Mouse (Mus musculus): ENCODE results near the gene Tmeff1. TPM values are rescaled to one million over a fixed set of nuclear protein-coding genes. Genes with fewer than 3 reads are reported as not detected.
A peak's percentile ranks its signal among the peaks of the same experiment; 100 is the strongest.

Gene Tmeff1
- total and polyA plus RNA-seq, 2 experiments from 2014 or later, result 14.7 to 17.7 TPM

DNA sequence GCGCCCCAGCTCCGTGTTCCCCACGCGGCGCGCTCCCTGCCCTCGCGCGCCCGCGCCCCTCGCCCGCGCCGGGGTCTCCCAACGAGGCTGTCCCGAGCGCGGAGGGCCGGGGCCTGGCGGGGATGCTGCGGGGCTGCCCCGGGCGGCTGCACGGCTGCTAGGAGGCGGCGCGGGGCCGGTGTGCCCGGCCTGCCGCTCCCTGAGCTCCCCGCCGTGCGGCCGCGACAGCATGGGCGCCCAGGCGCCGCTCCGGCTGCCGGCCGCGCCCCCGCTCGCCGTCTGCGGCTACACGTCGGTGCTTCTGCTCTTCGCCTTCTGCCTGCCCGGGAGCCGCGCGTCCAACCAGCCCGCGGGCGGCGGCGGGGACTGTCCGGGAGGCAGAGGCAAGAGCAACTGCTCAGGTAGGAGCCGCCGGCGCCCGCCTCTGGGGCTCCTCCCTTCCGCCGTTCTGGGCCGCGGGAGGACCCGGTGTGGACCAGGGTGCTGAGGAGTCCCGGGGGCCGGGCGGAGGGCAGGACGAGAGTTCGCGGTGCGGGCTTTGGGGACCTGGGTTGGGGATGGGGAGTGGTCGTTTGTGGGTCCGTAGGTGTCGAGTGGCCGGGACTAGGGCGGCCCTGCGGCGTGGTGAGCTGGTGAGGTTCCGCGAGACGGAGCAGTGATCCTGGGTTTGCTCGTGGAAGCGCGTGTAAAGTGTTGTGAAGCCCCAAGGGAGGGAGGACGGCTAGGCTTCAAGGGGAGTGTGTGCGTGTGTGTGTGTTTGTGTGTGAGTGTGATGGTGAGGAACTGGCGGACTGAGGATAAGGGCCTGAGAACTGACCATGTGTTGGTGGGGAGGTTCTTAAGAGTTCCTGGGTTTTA is 496 bp downstream of the Tmeff1 start:
- H3K4me3 ChIP-seq (ENCODE audit: low read depth, low read length), result peak overlapping the region; percentile 94
- TF ChIP-seq EP300 (IDR thresholded peaks at IDR 0.05; ENCODE audit: low read depth) (no peak), CTCF (IDR thresholded peaks at IDR 0.05; ENCODE audit: low read depth) (no peak)
- ATAC-seq (ENCODE audit: insufficient read depth, low read depth) (peak; percentile 69), DNase-seq (ENCODE audit: low spot score) (peak; percentile 23)
- no peaks in the 10 kb centered on the region for H3K36me3 ChIP-seq (replicated peaks; ENCODE audit: control insufficient read depth, insufficient read depth, low read length)
- H3K27ac ChIP-seq (ENCODE audit: low read depth), result peak overlapping the region; percentile 85
- H3K4me1 ChIP-seq (ENCODE audit: control insufficient read depth, insufficient read depth), result 0 out of 2 replicates have a peak, but pooled peaks cover 6% of the 10 kb centered on the region
- peaks cover 4% of the 10 kb centered on the region; the same call in 1 of the 2 replicates for H3K9me3 ChIP-seq (replicated peaks; ENCODE audit: control insufficient read depth, low read length)
- WGBS, result under 1% methylated on average over 45 of the region's 92 CpGs
- peak overlapping the region; percentile 87 for H3K4me2 ChIP-seq (ENCODE audit: low read depth, low read length)
- peak overlapping the region; percentile 92 for H3K9ac ChIP-seq (replicated peaks; ENCODE audit: low read depth, low read length)
- H3K27me3 ChIP-seq (ENCODE audit: control insufficient read depth, insufficient read depth, low read length), result no peaks in the 10 kb centered on the region

DNA sequence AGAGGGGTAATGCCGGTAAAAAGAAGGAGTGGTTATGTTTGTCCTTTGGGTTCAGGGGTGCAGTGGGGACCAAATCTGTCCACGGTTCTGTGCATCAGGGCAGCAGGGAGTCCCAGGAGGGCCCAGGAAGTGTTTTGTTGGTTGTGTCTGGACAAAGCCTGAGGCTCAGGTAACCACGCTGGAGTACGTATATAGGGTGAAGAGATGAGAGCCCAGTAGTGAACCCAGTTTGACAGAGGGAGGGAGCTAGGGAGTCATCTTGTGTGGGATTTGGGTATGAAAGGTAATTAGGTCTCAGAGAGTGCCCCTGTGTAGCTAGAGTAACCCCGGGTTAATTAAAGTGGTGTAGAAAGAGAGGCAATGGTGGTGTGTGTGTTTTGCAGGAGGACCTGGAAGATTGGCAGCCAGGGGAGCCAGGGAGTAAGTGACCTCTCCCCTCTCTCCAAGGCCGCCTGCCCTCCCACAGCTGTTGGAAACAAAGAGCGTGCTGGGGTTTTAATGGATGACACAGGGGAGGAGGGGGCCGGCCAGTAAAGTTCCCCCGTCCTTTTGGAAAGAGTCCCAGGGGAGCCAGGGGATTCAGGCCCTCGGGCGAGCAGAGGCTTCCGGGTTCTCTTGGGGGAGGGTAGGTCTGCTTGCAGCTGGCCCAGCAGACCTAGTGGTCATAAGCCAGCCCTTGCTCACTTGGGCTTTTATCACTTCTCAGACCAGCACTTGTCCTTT is 1.3 kb downstream of the Tmeff1 start:
- no peaks in the 10 kb centered on the region for H3K27me3 ChIP-seq (ENCODE audit: control insufficient read depth, insufficient read depth, low read length)
- no peak for TF ChIP-seq CTCF (IDR thresholded peaks at IDR 0.05; ENCODE audit: low read depth)
- TF ChIP-seq EP300 (IDR thresholded peaks at IDR 0.05; ENCODE audit: low read depth), result no peak
- H3K9ac ChIP-seq (replicated peaks; ENCODE audit: low read depth, low read length), result peak overlapping the region; percentile 92
- H3K27ac ChIP-seq (ENCODE audit: low read depth), result peak overlapping the region; percentile 85
- peaks cover 11% of the 10 kb centered on the region; the same call in 1 of the 2 replicates for H3K4me1 ChIP-seq (ENCODE audit: control insufficient read depth, insufficient read depth)
- peak overlapping the region; percentile 87 for H3K4me2 ChIP-seq (ENCODE audit: low read depth, low read length)
- ATAC-seq (ENCODE audit: insufficient read depth, low read depth) (peak; percentile 46), DNase-seq (ENCODE audit: low spot score) (peak; percentile 49)
- WGBS, result 5% methylated on average over 12 of the region's 12 CpGs
- H3K4me3 ChIP-seq (ENCODE audit: low read depth, low read length), result peak overlapping the region; percentile 94
- peaks cover 4% of the 10 kb centered on the region; the same call in 1 of the 2 replicates for H3K9me3 ChIP-seq (replicated peaks; ENCODE audit: control insufficient read depth, low read length)
- no peaks in the 10 kb centered on the region for H3K36me3 ChIP-seq (replicated peaks; ENCODE audit: control insufficient read depth, insufficient read depth, low read length)

DNA sequence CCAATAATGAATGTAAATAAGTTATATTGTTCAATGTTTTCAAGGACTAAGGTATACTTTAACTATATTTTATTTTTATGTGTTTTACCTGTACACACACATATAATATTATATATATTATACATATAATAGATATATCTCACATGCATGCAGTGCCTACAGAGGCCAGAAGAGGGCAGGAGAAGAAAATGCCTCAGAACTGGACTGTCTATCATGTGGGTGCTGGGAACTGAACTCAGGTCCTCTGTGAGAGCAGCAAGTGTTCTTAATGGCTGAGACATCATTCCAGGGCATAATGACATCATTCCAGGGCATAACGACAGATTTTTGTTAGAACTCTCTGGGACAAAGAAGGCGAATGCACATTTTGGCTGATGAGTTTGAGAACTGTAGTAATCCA is 2.6 kb downstream of the Tmeff1 start:
- no peak for TF ChIP-seq EP300 (IDR thresholded peaks at IDR 0.05; ENCODE audit: low read depth)
- peaks cover 14% of the 10 kb centered on the region; the same call in 1 of the 2 replicates for H3K4me1 ChIP-seq (ENCODE audit: control insufficient read depth, insufficient read depth)
- H3K4me2 ChIP-seq (ENCODE audit: low read depth, low read length), result no peak overlapping the region
- H3K9ac ChIP-seq (replicated peaks; ENCODE audit: low read depth, low read length), result no peak overlapping the region
- 98% methylated on average over 2 of the region's 2 CpGs for WGBS
- no peak for ATAC-seq (ENCODE audit: insufficient read depth, low read depth)
- no peak overlapping the region for H3K27ac ChIP-seq (ENCODE audit: low read depth)
- no peak overlapping the region for H3K4me3 ChIP-seq (ENCODE audit: low read depth, low read length)
- peaks cover 4% of the 10 kb centered on the region; the same call in 1 of the 2 replicates for H3K9me3 ChIP-seq (replicated peaks; ENCODE audit: control insufficient read depth, low read length)
- no peaks in the 10 kb centered on the region for H3K27me3 ChIP-seq (ENCODE audit: control insufficient read depth, insufficient read depth, low read length)
- no peak for DNase-seq (ENCODE audit: low spot score)
- H3K36me3 ChIP-seq (replicated peaks; ENCODE audit: control insufficient read depth, insufficient read depth, low read length), result no peaks in the 10 kb centered on the region

DNA sequence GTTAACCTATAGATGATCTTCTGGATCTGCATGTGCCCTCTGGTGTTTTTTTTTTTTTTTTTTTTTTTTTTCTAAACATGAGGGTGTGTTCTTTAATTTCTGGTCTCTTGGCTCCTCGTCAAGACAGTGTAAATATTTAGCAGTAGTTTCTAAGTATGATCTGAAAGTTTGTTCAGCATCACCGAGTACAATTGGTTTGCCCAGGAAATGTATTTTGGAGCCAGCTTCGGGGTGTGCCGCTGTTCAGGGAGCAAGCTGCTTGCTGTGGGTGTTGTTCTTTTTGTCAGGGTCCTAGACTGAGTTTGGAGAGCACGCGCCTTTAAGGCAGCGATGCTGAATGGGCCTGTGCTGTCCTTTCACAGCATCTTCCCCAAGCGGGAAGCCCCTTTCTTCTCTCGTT is 3.6 kb downstream of the Tmeff1 start:
- Histone ChIP-seq H3K4me3 (ENCODE audit: low read depth, low read length) (no peak overlapping the region), H3K36me3 (replicated peaks; ENCODE audit: control insufficient read depth, insufficient read depth, low read length) (no peaks in the 10 kb centered on the region), H3K27me3 (ENCODE audit: control insufficient read depth, insufficient read depth, low read length) (no peaks in the 10 kb centered on the region), H3K9ac (replicated peaks; ENCODE audit: low read depth, low read length) (no peak overlapping the region), H3K4me1 (ENCODE audit: control insufficient read depth, insufficient read depth) (peaks cover 14% of the 10 kb centered on the region; the same call in 1 of the 2 replicates), H3K27ac (ENCODE audit: low read depth) (no peak overlapping the region), H3K9me3 (replicated peaks; ENCODE audit: control insufficient read depth, low read length) (peaks cover 4% of the 10 kb centered on the region; the same call in 1 of the 2 replicates), H3K4me2 (ENCODE audit: low read depth, low read length) (no peak overlapping the region)
- 81% methylated on average over 9 of the region's 9 CpGs for WGBS
- ATAC-seq (ENCODE audit: insufficient read depth, low read depth) (no peak), DNase-seq (ENCODE audit: low spot score) (no peak)
- TF ChIP-seq CTCF (IDR thresholded peaks at IDR 0.05; ENCODE audit: low read depth) (no peak), EP300 (IDR thresholded peaks at IDR 0.05; ENCODE audit: low read depth) (no peak)

DNA sequence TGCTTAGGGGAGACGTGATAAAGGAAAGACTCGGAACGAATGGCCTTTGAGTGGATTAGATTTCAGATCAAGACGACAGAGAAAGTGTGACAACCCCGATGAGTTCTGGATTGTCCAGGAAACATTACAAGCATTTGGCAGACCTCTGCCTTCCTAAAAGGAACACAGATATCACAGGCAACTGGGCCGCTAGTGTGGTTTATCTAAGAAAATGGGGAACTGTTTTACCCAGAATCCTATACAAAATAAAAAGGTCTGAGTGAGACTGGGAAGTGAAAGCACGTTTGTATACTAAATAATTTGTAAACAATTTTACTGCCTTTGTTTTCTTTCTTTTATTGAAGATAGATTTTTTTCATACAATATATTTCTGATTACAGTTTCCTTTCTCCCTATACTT is 5.9 kb downstream of the Tmeff1 start:
- DNase-seq (ENCODE audit: low spot score) (no peak), ATAC-seq (ENCODE audit: insufficient read depth, low read depth) (no peak)
- H3K4me1 ChIP-seq (ENCODE audit: control insufficient read depth, insufficient read depth), result peaks cover 14% of the 10 kb centered on the region; the same call in 1 of the 2 replicates
- no peaks in the 10 kb centered on the region for H3K36me3 ChIP-seq (replicated peaks; ENCODE audit: control insufficient read depth, insufficient read depth, low read length)
- H3K4me3 ChIP-seq (ENCODE audit: low read depth, low read length), result no peak overlapping the region
- no peaks in the 10 kb centered on the region for H3K27me3 ChIP-seq (ENCODE audit: control insufficient read depth, insufficient read depth, low read length)
- H3K9me3 ChIP-seq (replicated peaks; ENCODE audit: control insufficient read depth, low read length), result peaks cover 4% of the 10 kb centered on the region; the same call in 1 of the 2 replicates
- H3K9ac ChIP-seq (replicated peaks; ENCODE audit: low read depth, low read length), result no peak overlapping the region
- H3K4me2 ChIP-seq (ENCODE audit: low read depth, low read length), result no peak overlapping the region
- TF ChIP-seq CTCF (IDR thresholded peaks at IDR 0.05; ENCODE audit: low read depth) (no peak), EP300 (IDR thresholded peaks at IDR 0.05; ENCODE audit: low read depth) (no peak)
- H3K27ac ChIP-seq (ENCODE audit: low read depth), result no peak overlapping the region
- 38% methylated on average over 7 of the region's 7 CpGs for WGBS
